Mouse (Mus musculus): ENCODE data around the gene Rbm7.
A peak's percentile ranks its signal among the peaks of the same experiment; 100 is the strongest.
"Not testable (repeated sequence)": the region's sequence is repeated elsewhere in the genome, so short reads cannot be mapped to it uniquely, and the experiment has no call there.

Gene Rbm7

GRCm38 (mm10) chr9:48479838-48480410, 15.2 kb downstream of the Rbm7 start:
- DNase-seq = no peak

GRCm38 (mm10) chr9:48478808-48479207, 16.3 kb downstream of the Rbm7 start:
- no peak for DNase-seq

- DNase-seq = no peak
These were observed 18.6 kb downstream of the Rbm7 start for GRCm38 (mm10) chr9:48476236-48477165.

DNA sequence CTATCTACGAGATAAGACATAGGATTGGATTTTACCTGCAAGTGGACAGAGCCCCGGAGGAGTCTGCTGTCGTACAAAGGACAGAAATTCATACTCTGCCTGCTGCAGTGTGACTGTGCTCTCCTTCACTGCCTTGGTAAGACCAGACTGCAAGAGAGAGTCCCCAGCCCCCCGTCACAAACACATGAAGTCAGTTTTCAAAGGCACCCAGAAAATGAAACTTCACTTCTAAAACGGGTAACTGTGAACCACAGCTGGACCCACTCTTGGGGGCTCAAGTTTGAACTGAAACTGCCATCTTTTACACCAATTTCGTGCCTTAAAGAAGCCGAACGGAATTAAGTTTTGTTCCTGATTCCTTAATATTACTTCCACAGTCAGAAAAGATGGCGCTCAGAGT, 20.7 kb downstream of the Rbm7 start:
- no peak for DNase-seq

DNA sequence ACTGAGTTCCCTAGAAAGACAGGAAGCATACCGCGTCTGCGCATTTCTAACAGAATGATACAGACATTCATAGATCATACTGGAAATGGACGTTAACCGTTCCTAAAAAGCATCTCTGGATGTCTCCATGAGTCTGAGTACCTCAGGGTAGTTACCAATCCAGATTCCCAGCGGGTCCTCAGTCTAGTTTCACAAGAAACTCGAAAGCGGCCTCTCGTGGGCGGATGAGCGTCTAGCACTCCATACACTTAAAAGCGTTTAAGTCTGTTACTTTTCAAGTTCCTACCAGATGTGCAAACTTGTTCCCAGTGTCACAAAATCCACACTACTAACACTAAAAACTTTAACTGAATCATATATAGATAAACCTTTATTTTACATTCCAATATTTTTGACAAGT, 22.0 kb downstream of the Rbm7 start:
- DNase-seq = no peak

DNA sequence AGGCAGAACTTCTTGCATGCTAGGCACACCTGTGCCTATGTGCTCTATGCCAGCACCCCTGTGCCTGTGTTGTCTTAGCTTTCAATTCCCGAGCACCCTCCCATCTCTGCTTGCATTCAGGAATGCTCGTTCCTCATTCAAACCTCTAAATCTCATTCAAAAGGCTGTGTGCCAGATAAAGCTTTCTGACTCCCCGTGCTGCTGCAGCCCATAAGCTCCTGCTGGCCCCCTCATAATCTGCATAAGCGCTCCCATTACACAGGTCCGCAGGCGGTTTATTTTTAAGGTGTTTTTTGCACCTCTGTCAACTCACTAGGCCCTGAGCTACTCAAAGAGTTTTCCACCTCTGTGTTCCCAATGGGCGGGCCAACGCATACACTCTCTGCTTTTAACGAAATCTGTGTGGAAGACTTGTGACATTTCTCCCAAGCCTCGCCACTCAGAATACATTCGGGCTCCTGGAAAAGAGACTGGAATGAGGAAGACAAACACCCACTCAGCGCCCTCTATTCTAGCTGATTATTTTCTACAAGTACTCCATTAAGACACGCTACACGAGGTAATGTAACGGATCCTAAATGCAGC, 22.6 kb downstream of the Rbm7 start:
- DNase-seq = no peak

- DNase-seq = not testable (repeated sequence)
These were observed 27.6 kb downstream of the Rbm7 start for GRCm38 (mm10) chr9:48467471-48467870.

DNA sequence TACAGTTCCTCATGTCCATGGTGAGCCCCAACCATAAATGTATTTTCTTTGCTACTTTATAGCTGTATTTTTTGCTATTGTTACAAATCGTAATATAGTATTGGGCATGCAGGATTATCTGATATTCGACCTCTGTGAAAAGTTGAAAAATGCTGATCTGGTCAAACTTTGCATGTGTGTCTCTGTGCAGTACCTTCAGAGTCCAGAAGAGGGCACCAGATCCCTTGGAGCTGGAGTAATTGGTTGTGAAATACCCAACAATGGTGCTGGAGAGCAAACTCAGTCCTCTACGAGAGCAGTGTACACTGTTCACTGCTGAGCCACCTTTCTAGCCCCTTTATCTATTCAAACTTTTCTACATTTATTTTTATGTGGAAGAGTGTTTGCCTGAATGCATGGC, 28.3 kb downstream of the Rbm7 start:
- peak; percentile 52 to 77 for DNase-seq

DNA sequence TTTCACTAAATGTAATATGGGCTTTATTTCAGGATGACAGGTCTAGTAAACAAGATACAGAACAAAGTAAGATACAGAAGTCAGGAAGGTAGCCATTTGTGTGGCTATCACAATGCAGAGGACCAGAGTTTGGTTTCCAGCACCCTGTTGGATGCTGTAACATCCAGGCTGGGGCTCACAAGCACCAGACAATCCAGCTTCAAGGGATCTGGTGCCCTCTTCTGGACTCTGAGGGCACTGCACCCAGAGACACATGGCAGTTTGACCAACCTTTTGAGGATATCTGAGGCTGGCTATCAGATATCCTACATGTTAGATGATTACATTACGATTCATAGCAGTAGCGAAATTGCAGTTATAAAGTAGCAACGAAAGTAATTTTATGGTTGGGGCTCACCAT, 29.4 kb downstream of the Rbm7 start:
- no peak for DNase-seq

DNA sequence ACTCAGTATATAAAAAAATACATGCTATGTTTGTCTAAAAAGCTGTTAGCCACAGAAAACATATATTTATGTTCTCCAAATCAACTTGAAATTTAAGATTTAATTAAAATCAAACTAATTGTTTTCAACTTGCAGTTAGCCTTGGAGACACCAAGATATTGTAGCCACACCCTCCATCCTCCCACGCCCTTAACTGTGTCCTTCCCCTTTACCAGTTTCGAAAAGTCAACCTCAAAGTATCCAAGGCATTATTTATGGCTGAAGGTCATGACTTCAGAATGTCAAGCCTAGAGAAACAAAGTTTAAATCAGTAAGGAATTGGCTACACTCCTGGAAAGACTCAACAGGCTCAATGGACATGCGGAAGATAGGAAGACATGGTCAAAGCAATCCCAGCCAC, 33.6 kb downstream of the Rbm7 start:
- no peak for DNase-seq

DNA sequence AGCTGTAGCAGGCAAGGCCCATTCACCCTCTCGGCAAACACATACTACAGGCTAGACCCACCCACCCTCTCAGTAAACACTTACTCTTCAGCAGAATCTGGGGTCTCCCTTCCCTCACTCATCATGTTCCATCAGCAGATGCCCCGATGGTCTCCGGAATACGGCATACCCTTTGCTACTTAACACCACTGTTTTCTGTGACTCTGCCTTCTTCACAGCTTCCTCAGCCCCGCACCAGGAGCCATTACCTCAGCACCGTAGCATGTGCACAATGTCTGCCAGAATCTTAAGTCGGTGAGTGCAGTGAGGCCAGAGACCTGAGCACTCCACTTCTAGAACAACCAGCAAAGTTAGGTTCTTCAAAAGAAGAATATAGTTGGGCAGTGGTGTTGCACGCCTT, 34.4 kb downstream of the Rbm7 start:
- DNase-seq = no peak

DNA sequence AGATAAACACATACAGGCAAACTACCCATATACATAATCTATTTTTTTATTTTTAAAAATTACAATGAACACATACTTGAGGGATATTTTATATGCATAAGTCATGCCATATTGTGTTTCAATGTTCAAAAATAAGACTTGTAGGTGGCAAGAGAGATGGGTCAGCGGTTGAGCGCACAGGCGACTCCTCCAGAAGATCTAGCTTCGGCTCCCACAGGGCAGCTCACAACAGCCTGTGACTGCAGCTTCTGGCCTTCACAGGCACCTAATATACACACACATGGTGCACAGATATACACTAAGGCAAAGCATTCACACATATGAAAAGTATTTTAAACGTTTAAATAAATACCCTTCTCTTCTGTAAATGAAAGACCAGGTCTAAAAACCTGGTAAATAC, 35.7 kb downstream of the Rbm7 start:
- DNase-seq = no peak

- DNase-seq = no peak
These were observed 36.2 kb downstream of the Rbm7 start for GRCm38 (mm10) chr9:48458879-48459278.

DNA sequence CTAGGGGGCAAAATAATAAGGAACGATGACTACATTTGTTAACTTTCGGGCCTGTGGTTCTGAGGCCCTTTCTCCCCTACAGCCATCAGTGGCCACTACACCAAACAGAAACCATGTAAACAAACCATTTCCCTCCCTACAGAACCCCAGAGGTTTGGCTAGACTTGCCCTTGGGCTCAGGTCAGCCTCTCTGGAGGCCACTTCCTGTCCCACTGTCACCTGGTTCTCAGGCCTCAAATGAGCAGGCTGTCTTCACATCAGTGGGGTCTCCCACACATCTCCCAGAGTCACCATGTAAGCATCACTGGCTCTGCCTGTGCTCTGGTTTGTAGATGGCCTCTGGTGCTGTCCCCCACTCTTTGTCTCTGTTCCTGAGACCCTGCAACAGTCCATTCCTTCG, 39.1 kb downstream of the Rbm7 start:
- DNase-seq = no peak

GRCm38 (mm10) chr9:48450066-48450465, 45.0 kb downstream of the Rbm7 start:
- no peak for DNase-seq

DNA sequence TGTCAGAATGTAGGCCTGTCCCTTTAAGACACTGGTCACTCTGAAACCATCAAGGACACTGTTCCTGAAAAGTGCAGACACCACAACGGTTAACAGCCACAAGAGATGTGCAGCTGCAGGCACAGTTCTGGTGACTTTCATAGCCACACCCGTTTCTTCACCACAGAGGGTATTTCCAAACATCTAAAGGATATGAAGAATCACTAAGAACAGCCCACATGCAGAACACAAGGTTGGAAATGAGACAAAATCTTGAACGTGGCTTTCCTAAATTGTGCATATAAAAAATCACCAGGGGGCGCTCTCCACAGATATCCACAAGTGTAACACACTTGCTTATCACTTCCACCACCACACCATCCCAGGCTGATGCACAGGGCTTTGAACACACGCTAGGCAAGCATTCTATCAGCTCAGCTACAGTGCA, 47.3 kb downstream of the Rbm7 start:
- DNase-seq = peak in 1 of 2 experiments; percentile 15

DNA sequence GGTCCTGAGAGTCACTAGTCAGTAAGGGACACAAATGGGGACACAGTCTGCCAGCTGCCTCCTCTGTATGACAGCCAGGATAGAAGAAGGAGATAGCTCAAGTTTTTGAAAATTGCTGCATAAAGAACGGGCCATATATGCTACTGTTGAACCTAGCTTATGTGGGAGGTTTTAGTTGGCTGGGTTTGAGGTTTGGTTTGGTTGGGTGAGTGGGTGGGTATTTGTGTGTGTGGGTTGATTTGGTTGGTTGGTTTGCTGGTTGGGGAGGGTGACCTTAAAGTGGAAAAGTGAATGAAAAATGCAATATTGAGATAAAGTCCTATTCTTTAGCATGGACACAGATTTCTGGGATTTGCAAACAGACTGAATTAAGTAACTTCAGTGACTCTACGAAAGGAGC, 50.3 kb downstream of the Rbm7 start:
- DNase-seq = no peak

GRCm38 (mm10) chr9:48443873-48444272, 51.2 kb downstream of the Rbm7 start:
- no peak for DNase-seq

Data from cerebellum, postnatal 25 days (tissue).